Mouse (Mus musculus) gastrocnemius, postnatal 4 days (tissue): Measurements from ENCODE around the gene Slc35b3. TPM values are rescaled to one million over a fixed set of nuclear protein-coding genes. Genes with fewer than 3 reads are reported as not detected.

Experiments
- DNase-seq, 2 experiments: peaks; one replicate each; pipeline ENCODE4 v3.0.0; 2021 to 2022; ENCODE audit warnings: low spot score in 2 of 2, mixed read lengths in 2 of 2
- long read RNA-seq, 2 experiments: library from polyadenylated mRNA; stranded (forward); transcript quantifications; one replicate each; pipeline ENCODE4 v2.0.0; 2021
- total RNA-seq, 2 experiments: library from RNA; stranded (reverse); gene quantifications; 2 replicates each; pipeline ENCODE4 v1.2.3; 2021

The Slc35b3 gene
- 10 to 100 TPM; 10.6 to 12.9 TPM for total RNA-seq
- long read RNA-seq, experiment 1, partial matches to known transcripts = 2 of 21 reads
- long read RNA-seq, experiment 1, other reads (novel, unspliced or antisense) = 12 of 21 reads
- long read RNA-seq, experiment 2, partial matches to known transcripts = 2 of 13 reads
- long read RNA-seq, experiment 2, other reads (novel, unspliced or antisense) = 10 of 13 reads

- peak; percentile 82 to 83 for DNase-seq
These were observed at the start of gene Slc35b3 for GRCm38 (mm10) chr13:38960063-38961050. Gene Slc35b3, minus strand, starts transcription at chr13:38960875.

DNA sequence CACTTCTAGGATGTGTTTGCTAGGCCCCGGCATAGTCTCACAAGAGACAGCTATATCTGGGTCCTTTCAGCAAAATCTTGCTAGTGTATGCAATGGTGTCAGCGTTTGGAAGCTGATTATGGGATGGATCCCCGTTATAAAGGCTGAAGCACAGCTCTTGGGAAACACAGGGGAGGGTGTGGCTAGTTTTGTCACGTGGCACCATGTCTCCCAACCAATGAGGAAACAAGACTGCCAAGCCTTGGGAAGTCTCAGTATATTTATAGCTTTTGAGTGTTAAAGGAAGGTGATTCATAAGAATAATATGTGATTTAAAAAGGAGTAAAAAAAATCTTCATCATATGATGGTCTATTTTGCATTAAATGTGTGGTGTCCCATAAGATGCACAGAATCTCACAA, 49.6 kb upstream of the Slc35b3 start:
- no peak for DNase-seq

- no peak for DNase-seq
These were observed 42.6 kb upstream of the Slc35b3 start for GRCm38 (mm10) chr13:39003101-39003762.

- no peak for DNase-seq
These were observed 41.7 kb upstream of the Slc35b3 start for GRCm38 (mm10) chr13:39002424-39002823.

- DNase-seq = no peak
These were observed 40.8 kb upstream of the Slc35b3 start for GRCm38 (mm10) chr13:39001434-39001833.

- no peak for DNase-seq
These were observed 38.3 kb upstream of the Slc35b3 start for GRCm38 (mm10) chr13:38998958-38999357.

DNA sequence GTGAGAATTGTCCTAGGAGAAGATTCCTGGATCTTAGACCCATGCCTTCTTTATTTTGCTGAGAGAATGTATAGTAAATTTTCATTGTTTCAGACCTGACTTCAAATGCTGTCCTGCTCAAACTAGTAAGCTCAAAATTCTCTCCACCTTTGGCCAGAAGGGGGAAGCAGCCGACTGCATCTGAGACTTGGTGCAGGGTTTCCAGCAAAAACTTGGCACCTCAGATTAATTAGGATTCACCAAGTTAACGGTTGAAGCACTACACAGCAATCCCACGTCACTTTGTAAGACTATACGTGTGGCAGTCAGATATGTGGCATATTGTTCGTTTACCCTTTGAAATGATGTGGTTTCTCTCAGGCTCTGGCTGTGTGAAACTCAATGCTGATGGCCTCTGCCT, 31.9 kb upstream of the Slc35b3 start:
- DNase-seq = no peak

DNA sequence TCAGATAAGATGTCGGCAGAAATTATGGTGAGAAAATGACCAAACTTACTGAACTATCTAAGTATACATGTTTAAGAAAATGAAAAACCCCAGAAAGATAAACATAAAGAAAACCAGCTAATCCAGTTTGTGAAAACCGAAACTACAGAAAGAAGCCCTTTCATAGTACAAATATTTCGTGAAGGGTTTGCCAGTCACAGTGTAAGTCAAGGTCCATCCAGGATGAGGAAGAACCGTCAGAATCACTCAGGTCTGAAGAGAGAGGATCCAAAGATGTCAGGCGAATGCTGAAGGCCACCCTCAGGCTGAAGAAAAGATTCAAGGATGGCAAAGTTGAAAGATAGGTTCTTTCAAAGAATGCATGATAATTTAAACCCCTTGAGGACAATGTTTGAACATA, 23.1 kb upstream of the Slc35b3 start:
- DNase-seq = no peak

GRCm38 (mm10) chr13:38980900-38981299, 20.2 kb upstream of the Slc35b3 start:
- no peak for DNase-seq

DNA sequence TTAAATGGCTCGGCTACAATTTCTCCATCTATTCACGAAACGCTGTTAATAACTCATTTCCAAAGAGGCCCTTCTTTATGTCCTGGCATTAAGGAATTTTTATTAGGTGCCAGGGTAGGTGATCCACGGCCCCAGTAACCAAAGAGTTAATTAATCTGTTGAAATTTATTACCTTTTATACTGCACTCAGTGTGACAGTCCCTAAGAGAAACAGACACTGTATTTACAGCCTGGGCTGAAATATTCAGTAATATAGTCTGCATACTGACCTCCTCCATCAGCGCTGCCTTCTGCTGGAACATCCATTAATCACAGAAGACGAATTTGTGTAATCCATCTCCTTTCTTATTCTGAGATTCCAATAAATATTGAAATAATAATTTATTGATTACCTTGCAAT, 16.3 kb upstream of the Slc35b3 start:
- no peak for DNase-seq

- no peak for DNase-seq
These were observed 15.2 kb upstream of the Slc35b3 start for GRCm38 (mm10) chr13:38975853-38976252.

DNA sequence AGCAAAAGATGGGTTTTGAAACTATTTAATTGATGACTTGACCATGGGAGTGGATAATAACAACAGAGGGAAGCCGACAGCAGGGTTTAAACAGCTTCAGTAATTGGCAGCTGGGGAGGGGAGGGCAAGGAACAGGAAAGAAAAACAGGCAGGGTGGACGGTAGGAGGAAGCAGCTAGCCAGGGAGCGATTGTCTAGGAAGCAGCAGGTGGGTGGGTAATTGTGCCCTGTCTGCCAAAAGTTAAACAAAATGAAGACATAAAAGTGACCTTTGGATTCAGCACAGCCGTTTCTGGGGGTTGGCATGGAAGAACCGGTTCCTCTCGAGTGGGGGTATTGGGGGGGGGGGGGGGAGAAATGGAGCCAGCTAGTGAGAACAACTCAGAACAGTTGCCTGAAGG, 11.9 kb upstream of the Slc35b3 start:
- no peak for DNase-seq

GRCm38 (mm10) chr13:38971047-38971446, 10.4 kb upstream of the Slc35b3 start:
- no peak for DNase-seq

DNA sequence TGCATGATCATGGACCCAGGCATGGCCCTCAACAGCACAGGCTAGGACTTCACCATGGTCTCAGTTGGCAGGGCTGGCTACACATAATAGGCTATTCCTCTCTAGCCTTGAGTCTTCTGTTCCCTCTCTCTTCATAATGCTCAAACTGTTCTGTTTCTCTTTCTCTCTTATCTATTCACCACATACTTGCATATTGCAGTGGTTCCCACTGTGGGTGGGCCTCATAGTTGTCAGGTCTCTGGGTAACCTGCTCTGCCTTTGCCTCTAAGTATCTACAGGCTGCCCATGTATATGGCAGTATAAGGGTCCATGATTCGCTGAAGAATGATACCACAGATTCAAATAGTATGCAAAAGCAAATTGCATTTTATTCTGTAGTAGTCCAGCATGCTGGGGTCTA, 6.8 kb upstream of the Slc35b3 start:
- no peak for DNase-seq

- no peak for DNase-seq
These were observed 6.3 kb upstream of the Slc35b3 start for GRCm38 (mm10) chr13:38966922-38967448.

DNA sequence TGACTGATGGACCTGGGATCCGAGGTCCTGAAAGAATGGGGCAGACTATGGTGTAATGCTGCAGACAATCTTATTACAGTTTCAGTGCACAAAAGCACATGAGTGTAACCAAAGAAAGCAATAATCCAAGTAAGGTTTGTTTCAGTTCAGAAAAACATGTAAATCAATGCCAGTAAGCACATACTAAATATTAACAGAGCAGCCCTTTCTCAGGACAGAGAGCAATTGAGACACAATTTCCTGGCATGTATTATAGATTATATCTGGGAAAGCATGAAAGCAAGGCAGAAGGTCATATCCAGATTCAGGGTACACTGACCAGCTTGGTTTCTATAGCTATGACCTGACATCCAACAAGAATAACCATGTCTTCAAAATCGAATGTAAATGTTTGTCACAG, 2.1 kb upstream of the Slc35b3 start:
- no peak for DNase-seq

DNA sequence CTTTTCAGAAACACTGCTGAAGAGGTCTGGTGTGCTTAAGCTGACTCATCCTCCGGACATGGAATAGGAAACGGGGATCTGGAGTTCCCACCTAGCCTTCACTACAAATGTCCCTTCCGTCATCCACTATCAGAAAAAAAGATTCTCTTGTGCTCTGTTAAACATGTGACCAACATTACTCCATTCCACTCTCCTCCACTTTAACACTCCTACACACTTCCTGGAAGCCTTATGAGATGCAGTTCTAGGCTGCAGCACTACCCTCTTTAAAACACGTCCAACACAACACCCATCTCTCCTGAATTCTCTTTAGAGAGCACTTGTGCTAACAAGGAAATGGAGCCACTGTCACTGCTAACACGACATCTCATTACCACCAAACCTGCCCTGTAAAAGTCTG, 2.6 kb downstream of the Slc35b3 start:
- DNase-seq = no peak

DNA sequence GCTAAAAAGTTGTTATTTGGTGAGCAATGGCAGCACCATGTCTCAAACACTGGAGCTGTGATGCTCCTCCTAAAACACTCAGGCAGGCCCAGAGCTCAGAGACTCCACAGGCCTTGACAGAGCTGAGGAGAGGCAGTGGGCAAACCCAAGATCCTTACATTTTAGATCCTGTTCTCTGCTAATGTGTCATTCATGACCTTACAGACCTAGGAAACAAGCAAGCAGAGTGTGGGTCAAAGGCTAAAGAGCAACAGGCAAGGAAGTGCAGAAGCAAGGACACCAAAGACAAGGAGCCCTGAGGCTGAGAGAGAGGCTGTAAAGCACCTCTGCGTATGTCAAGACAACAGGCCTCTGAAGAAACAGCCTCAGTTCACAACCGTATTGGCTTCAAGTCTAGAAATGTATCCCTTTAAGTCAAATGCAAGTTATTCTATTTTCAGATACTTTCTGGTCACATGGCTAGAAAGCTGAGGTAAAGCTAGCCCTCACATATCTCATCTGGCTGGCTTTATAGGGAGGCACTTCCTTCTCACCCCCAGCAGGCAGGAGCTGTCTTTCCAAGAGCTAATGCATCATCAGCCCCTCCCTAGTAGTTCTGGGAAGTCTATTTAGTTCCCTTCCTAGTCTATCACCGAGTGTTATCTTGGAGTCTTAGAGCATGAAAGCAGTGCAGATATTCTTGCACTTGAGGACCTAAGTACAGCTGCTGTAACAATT, 14.2 kb downstream of the Slc35b3 start:
- no peak for DNase-seq

- DNase-seq = no peak
These were observed 14.9 kb downstream of the Slc35b3 start for GRCm38 (mm10) chr13:38945767-38946166.

DNA sequence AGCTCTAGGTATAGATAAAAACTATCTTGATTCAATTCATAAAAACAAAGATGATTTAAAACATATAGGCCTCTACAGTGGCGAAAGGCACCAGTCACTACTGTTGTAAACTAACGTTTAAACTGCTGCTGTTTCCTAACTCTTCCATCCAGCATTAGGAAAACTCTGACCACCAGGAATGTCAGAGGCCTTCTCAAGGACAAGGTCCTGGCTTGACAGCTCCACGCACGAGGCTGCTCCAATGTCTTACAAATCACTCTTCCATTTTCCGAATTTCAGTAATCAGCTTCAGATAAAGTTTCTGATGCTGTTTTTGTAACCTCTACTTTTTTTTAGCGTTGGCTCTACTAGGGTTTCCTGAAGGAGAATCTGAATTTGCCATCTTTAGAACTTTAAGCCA, 15.7 kb downstream of the Slc35b3 start:
- DNase-seq = no peak

DNA sequence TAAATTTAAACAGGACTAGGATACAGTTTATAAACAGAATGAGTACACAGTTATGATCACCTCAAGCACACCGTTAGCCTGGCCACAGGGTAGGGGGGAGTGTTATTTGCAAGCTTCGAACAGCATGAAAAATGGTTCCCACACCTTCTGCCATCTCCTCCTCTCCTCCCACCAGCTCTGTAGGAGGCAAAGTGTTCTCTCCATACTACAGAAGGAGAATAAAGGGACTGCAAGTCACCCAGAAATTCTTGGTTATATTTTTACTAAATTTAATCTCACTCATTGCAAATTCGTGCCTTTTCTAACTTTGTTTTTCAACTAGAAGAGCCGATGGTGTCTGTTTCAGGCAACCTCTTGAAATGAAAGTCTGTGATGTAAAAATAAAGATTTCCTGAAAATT, 18.9 kb downstream of the Slc35b3 start:
- DNase-seq = no peak
